Mouse (Mus musculus): Measurements from ENCODE around the gene Gm10644.
"Not testable (repeated sequence)": the region's sequence is repeated elsewhere in the genome, so short reads cannot be mapped to it uniquely, and the experiment has no call there.

Gene Gm10644

DNA sequence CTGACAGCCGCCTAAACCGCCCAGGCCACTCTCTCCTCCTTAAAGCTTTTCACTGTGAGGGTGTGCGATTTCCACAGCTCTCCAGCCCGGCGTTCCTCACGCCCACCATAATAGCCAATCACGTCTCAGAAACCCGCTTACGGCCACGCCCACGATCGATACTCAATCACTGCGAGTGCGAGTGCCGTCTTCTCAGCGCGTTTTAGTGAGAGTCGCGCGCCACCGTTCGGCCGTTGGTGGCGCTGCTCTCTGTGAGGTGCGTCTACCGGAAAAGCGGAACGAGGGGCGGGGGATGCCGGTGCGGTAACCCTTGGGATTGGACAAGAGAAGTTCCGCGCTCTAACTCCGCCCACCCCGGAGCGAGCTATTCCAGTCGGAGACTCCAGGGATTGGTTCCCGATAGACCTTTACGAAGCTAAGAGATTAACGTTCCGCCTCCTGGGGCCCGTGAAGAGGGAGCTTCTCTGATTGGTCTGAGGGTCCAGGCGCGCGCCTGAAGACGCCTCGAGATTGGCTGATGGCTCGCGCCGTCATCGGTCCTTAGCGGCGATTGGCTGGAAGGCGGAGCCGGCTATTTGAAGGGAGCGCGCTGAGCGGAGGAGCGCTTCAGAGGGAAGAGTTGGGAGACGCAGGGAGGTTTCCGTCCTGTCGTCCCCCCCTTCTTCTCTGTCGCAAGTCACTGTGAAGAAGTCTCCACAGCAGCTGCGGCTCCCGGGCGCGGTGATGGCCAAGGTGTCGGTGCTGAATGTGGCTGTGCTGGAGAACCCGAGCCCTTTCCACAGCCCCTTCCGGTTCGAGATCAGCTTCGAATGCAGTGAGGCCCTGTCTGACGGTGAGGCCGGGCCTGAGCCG lies at the start of gene Gm10644, which contains the start of gene Asf1b:
TSS of gene Gm10644 (minus strand) at position 100 of the 852 bp plus-strand sequence.
TSS of gene Asf1b (plus strand) at position 402 of the 852 bp plus-strand sequence.
- DNase-seq (ENCODE audit: low read depth), result peak; percentile 100

DNA sequence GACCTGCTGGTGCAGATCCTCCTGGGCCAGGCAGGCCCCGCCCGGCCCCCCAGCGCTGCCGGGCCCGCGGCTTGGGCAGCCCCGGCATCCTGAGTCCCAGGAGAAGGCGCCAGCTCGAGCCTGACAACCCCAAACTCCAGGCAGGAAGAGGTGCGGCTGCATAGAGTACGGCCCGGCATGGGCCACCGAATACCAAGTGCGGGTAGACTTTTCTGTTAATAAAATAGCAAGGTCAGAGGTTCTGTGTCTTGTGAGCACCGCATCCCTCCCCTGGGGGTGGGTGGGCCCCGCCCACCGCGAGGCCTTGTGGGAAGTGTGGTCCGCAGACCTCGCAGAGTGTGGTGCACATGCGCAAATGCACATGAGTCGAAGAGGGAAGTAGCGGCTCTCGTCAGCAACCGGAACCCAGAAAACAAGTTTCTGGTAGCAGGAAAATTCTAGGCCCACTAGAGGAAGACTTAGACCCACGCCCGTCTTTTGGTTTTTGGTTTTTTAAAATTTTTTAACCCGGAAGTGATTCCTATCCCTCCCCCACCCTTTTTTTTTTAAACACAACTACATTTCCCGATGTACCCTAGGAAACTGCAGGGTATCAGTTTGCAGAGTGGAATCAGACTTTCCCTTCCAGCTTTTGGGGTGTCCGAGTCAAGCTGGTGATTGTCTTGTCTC lies 49.7 kb upstream of the Gm10644 start:
- DNase-seq (ENCODE audit: low read depth), result peak; percentile 88

DNA sequence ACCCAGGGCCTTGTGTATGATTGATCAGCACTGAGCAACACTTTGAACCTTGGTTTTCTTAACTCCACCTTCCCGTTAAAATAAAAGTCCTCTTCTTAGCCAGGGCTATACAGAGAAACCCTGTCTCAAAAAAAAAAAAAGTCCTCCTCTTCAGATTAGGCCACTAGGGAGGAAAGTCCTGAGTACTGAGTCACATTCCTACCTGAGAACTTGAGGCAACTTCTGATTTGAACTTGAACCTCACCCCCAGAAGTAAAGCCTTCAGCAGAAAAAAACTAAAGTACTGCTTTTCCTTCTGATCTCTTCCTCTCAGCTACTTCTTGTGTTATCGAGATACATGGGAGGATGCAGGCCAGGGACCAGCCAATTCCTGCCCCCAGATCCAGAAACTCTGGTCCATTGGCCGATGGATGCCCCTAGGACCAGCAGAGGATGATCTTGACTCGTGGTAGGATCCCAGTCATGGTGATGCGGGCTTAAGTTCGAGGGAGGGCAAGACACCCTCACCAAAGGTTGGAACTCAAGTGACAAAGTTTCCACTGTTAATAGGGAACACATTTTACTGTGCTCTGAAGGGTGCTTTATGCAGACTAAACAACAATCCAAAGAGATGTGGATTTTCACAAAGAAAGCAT lies 48.7 kb upstream of the Gm10644 start:
- no peak for DNase-seq (ENCODE audit: low read depth)

DNA sequence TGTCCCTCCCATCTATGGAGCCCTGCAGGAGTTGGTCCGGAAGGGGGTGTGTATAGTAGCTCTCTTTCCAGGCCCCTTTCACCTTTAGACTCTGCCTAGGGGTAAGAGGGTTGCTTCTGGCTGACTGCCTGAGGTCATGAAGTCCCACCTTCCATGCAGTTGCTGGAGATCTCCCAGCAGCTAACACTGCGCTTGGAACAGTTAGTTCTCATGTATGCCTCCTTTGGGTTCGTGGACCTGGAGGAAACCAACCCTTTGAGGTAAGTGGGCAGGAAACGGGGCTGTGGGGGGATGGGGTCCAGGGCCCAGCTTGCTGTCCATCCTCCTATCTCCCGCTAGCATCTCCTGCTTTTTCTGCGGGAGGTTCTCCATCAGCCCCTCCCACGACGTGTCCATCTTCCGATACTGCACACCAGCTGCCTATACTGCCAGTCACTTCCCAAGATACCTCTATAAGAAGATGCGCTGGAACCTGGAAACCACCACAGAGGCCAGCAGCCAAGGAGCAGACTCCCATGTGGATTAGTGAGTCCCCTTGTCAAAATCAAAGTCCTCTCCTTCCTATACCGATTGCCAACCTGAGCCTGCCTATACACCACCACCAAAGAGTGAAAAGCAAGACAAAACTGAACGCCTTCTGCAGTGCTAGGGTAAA lies 48.1 kb upstream of the Gm10644 start:
- no peak for DNase-seq (ENCODE audit: low read depth)

DNA sequence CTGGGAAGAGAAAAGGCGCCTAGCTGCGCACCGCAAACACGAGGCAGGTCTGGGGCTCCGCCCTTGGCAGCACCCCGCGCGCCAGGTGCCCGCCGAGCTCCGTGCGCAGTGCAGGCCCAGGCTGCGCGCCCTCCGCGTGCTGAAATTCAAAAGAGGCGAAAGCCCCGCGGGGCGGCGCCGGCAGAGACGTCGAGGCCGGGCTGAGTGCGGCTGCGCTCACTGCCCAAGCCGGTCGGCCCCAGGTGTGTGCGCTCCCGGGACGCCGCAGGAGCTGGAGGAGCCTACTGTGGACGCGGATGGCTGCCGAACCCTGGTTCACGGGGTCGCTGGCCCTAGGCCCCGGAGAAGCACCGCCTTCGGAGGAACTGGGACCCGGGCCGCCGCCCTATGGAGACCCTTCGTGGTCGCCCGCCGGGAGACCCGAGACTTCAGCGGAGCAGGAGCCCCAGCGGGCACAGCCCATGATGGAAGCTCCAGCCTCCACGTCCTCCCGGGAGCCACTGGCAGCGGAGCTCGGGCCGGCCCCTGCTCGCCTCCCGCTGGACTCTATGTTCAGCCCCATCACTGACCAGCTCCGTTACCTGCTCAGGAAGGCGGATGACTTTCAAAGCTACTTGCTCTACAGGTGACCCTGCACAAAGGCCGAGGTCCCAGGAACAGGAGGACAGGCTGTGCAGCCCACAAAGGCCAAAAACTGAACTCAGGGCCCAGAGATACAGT lies 46.4 kb upstream of the Gm10644 start, which contains the start of gene 1700067K01Rik:
TSS of gene 1700067K01Rik (plus strand) at position 222 of the 720 bp plus-strand sequence.
- DNase-seq (ENCODE audit: low read depth), result no peak

DNA sequence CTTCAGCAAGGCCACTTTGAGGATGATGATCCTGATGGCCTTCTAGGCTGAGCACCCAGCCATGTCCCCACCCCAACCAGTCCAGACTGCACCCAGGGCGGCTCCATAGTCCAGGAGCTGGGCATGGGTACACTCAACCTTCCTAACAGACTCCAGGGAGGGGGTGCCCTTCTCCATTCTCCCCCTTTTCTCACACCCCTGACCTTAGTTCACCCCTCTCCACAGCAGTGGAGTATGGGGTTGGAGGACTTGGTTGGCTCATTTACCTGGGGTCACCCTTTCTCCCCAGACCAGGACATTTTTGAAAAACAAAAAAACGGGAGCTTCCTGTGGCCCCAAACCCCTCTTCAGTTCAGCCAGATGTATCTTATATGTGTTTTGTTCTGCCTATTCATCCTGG lies 44.8 kb upstream of the Gm10644 start:
- DNase-seq (ENCODE audit: low read depth), result no peak

DNA sequence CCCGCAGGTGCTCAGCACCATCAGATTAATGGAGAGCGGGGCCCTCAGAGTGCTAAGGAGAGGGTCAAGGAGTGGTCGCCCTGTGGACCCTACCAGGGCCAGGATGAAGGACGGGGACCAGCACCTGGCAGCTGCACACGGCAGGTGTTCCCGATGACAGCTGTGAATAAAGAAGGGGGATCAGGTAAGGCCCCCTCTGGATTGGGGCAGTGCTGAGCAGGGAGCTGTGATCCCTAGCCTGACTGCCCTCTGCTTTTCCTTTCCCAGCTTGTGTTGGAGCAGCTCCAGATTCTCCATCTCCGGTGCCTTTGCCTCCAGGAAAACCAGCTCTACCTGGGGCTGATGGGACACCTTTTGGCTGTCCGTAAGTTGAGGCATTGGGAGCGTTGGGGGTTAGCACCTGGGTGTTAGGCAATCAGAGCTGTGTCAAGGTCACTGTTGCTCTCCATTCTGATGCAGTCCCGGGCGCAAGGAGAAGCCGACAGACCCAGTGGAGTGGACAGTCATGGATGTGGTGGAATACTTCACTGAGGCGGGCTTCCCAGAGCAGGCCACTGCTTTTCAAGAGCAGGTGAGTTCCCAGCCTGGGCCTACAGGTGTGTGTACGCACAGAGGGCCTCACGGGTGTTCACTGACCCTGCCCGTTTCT lies 44.2 kb upstream of the Gm10644 start:
- no peak for DNase-seq (ENCODE audit: low read depth)

DNA sequence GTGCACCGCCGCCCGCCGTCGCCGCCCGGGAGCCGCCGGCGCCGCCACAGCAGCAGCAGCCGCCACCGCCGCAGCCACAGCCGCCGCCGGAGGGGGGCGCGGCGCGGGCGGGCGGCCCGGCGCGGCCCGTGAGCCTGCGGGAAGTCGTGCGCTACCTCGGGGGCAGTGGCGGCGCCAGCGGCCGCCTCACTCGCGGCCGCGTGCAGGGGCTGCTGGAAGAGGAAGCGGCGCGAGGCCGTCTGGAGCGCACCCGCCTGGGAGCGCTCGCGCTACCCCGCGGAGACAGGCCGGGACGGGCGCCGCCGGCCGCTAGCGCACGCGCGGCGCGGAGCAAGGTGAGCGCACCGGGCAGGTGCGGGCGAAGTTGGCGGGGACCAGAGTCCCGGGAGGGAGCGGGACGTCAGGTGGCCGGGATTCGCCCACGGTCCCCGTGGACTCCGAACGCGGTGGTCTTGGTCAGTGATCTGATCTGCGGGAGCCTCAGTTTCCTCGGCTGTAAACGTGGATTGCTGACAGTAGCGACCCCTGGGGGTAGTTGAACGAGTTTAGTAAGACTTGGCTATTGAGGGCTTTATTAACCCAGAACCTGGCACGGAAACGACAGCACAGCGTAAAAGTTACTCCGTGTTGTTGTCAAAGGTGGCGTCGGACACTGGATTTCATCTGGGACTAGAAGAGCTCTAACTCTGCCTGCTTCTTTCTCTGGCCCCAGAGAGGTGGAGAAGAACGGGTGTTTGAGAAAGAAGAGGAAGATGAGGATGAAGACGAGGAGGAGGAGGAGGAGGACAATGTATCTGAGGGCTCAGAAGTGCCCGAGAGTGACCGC lies 43.4 kb upstream of the Gm10644 start:
- DNase-seq (ENCODE audit: low read depth), result peak; percentile 66

DNA sequence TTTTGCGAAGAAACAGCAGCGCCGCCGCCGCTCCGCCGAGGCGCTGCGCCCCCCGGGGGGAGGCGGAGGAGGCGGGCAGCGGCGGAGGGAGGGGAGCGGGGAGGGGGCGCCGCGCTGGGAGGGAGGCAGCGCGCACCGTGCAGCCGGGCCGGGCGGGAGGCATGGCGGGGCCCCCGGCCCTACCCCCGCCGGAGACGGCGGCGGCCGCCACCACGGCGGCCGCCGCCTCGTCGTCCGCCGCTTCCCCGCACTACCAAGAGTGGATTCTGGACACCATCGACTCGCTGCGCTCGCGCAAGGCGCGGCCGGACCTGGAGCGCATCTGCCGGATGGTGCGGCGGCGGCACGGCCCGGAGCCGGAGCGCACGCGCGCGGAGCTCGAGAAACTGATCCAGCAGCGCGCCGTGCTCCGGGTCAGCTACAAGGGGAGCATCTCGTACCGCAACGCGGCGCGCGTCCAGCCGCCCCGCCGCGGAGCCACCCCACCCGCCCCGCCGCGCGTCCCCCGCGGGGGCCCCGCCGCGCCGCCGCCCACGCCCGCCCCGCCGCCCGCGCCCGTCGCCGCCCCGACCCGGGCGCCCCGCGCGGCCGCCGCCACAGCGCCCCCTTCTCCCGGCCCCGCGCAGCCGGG lies 42.6 kb upstream of the Gm10644 start, which contains the start of gene Samd1:
TSS of gene Samd1 (plus strand) at position 162 of the 631 bp plus-strand sequence.
- DNase-seq (ENCODE audit: low read depth), result no peak

DNA sequence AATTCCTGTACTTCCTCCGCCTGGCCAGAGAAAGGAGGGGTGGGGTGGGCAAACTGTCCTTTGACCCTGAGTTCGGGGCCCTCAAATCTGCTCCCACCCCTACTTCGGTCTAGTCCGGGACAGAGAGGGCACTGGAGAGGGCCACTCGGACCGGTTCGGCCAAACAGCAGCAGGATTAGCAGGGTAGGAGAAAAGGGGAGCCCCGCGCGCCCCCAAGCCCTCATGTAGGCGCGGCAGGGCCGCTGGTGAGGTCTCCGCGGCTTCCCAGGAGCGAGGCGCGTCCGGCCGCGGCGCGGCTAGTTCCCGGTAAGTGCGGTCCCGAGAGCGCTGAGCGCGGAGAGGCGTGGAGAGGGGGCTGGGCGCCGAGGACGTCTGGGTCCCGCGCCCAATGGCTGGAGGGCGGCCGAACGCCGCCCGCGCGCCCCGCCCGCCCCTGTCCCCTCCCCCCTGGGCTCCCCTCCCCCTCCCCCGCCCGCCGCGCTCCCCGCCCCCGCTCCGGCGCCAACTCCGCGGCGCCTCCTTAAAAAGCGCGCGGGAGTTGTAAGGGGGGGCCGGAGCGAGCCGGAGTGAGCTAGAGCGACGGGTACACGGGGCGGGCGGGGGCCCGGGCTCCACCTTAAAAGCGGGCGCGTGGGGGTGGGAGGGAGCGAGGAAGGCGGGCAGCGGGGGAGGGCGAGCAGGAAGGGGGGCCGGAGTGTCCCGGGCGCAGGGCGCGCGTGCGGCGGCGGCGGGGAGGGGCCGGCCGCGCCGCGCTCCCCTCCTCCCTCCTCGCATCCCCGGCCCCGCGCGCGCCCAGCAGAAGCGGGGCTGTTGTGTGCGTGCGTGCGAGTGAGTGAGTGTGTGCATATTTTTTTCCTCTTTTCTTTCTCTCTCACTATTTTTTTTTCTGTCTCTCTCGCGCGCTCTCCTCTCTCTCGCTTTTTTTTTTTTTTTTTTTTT lies 41.8 kb upstream of the Gm10644 start:
- DNase-seq (ENCODE audit: low read depth), result peak; percentile 77

DNA sequence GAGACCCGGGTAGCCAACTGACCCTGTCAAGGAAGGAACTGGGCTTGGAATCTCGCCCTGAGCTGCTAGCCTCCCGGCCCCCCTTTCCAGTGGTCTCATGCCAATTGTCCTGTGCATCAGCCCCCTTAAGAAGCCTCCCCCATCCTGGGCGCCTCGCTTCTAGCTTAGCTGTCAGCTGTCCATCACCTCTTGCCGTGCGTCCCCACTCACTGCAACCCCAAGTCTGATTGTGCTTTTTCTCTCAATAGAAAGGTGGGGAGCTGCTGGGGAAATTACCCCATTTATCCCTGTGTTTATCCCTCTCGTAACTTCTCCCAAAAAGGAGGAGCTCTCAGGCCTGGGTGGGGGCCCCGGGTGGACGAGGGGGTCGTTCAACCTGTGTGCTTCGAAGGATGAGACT lies 41.0 kb upstream of the Gm10644 start:
- no peak for DNase-seq (ENCODE audit: low read depth)

DNA sequence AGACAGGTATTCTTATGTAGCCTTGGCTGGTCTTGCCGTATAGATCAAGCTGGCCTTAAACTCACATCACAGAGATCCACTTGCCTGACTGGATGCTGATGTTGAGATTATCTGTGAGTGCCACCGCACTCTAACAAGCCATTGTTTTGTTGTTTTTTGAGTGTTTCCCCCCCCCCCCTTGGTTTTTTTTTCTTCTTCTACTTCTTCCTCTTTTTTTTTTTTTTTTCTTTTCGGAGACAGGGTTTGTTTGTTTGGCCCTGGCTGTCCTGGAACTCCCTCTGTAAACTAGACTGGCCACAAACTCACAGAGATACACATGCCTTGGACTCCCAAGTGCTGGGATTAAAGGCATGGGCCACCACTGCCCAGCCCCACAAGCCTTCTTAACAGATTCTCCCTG lies 39.0 kb upstream of the Gm10644 start:
- no peak for DNase-seq (ENCODE audit: low read depth)

DNA sequence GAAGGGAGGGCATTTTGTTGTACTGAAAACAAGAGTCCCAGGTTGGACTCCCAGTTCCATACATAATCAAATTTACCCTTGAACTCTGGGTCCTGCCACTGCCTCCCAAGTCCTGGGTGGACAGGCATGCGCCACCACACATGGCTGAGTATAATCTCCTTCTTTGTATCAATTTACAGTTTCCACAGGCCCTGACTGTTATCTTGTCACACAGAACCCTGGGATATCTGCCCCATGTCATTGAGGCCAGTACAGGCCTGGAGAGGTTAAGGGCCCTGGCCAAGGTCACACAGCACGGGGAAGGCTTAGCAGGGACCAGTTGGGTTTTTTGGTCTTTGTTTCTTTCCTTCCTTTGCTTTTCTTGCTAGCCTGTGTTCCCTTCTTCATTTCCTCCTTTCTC lies 37.5 kb upstream of the Gm10644 start:
- no peak for DNase-seq (ENCODE audit: low read depth)

DNA sequence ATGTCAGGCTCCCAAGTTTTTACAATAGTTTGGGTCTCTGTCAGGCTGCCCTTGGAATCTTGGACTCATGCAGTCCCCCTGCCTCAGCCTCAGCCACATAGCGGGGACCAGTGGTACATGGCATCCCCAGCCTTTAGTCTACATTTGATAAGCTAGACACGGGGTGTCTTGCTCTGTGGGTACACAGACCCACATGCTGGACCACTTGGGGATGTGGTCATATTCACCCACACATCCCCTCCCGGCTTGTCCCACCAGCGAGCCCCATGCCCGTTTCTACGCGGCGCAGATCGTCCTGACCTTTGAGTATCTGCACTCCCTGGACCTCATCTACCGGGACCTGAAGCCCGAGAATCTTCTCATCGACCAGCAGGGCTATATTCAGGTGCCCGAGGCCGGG lies 35.2 kb upstream of the Gm10644 start:
- no peak for DNase-seq (ENCODE audit: low read depth)

DNA sequence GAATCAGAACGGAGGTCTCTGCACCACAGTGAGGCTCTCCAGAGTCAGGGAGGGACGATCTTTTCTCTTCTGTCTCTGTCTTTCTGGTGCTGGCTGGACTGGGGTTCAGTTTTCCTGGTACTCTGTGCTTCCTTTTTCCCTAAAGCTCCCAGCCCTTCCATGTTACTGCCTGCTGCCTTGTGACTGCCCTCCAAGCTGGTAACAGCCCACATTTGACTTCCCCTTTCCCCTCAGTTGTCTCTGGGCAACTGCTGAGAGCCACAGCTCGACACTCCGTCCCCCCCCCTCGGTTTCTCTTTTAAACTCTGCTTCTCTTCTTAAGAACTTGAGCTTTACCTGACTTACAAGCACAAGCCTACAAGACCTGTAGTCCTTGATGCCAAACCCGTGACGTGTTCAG lies 34.2 kb upstream of the Gm10644 start:
- DNase-seq (ENCODE audit: low read depth), result no peak

DNA sequence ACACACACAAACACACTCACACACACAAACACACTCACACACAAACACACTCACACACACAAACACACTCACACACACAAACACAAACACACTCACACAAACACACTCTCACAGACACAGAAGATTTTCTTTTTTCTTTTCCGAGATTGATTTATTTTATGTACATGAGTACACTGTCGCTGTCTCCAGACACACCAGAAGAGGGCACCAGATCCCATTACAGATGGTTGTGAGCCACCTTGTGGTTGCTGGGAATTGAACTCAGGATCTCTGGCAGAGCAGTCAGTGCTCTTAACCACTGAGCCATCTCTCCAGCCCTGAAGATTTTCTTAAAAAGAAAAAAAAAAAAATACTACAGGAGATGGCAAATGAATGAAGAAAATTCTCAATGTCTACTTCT lies 28.2 kb upstream of the Gm10644 start:
- DNase-seq (ENCODE audit: low read depth), result not testable (repeated sequence)

DNA sequence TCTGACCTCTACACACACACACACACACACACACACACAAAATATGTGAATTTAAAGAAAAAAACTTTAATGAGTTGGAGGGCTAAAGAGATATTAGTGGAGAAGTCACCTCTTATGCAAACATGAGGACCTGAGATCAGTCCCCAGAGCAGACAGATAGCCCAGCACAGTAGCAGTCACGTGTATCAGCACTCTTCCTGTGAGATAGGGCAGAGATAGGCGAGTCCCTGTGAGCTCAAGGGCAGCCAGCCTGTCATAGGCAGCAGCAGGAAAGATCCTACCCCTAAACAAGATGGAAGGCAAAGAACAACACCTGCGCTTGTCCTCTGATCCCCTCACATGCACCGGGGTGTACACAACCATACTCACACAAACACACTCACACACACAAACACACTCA lies 27.4 kb upstream of the Gm10644 start:
- no peak for DNase-seq (ENCODE audit: low read depth)

DNA sequence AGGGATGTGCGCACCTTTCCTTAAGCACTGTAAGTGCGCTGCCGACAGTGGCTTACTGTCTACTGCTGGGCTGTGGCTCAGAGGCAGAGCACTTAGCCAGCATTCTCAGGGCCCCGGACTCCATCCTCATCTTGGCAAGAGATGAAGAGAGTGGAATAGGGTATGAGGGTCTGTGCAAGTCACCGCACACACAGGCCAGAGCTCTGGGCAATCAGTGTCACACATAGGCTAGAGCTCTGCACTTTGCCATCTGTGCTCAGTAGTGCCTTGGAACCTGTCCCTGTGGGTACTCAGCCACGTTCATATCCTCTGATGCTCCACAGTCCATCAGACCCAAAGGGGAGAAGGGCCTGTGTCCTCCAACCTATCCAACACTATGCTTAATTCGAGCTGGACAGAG lies 26.5 kb upstream of the Gm10644 start:
- no peak for DNase-seq (ENCODE audit: low read depth)
